Mouse (Mus musculus): ENCODE data around the gene Tspan12.
"Not testable (repeated sequence)": the region's sequence is repeated elsewhere in the genome, so short reads cannot be mapped to it uniquely, and the experiment has no call there.

Tspan12 gene

DNA sequence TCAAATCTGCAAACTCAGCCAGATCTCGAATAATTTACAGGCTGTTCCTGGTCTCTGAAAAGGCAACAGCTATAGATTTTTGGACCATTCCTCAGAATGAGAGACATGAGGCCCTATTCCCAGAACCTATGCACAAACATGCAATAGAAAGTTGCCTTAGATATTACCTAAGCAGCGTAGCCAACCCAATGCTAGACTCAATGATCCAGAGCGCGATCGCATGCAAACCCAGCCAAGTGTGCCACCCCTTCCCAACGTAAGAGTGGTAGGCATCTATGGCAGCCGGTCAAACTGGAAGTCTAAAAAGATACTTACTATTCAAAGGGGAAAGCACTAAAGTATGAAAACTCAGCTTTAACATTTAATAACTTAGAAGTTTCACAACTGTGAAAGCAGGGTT lies 28.6 kb downstream of the Tspan12 start:
- peak; percentile 19 for DNase-seq

DNA sequence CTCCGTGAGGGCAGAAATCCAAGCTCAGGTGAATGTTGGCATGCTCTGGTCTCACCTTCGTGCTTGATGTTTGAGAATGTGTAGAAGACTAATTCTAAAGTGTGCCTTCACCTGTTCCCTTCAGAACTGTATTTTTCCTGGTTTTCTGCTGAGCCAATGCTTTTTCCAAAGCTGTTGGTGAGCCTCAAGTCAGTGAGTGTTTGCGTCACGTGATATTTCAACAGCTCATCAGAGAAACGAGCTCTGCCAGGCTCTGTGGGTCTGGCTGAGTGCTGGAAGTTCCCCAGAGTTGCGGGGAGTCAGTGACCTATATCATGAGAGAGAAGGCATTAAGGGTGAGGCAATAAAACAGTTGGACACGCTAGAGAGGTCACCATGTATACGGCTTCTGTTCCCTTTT lies 29.0 kb downstream of the Tspan12 start:
- DNase-seq = peak; percentile 51

DNA sequence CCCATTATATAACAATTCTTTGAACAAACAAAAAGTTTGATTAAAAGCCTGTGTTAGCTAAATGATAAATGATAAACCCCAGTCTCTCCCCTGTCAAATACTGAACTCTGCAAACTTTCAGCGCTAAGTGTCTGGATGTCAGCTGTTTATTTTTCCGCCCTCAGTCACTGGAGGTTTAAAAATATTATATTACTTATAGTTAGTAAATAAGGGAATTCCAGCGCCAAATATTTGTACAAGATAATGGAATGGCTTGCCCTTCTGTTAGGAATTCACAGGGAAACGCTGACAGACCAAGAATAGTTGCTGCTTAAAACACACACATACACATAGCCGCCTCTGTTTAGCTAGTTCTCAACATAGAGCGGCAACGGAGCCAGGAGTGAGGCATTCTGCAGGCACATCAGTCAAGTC lies 29.6 kb downstream of the Tspan12 start:
- DNase-seq = no peak

DNA sequence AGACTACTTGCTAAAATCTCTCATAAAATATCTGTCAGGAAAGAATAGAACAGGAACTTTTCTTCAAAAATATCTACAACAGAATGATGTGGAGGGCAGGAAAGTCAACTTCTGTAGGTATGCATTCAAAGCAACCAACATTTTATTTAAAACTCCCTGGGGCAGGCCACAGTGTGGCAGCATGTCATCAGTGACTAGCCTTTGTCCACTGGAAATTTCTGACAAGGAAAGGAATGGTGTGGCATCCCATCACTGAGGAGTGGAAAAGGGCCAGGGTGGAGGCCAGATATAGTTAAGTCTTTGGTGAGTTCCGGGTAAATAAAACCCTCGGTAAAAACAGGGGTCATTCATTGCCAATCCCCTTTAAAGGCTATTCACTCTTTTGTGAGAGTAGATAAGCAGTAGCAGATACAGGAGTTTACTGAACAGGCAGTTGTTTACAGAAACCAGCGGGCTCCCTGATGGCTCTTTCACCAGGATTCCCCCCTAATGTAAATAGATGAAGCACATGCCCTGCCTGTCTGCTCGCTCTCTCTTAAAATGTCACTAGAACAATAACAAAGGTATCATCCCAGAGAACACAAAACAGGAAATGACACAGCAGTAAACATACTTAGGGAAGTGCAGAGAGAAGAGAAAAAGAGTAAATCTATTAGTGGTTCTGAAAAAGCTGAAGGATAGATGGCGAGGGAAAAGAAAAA lies 34.1 kb downstream of the Tspan12 start:
- DNase-seq = no peak

DNA sequence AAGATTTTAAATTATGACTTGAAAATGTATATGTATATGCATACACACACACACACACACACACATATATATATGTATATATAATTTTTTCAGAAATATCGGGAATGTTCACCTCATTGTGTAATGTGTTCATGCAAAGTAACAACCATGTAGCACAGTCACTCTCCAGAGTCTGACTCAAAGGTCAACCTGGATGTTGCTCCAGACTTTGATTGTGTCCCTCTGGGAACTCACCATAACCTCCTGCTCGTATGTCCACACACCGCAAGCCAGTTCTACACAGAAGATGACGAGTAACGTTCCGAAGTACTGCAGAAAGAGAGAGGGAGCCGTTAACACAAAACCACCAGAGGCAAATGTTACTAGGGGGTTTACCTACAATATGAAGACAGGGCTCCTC lies 46.3 kb downstream of the Tspan12 start:
- DNase-seq = no peak

DNA sequence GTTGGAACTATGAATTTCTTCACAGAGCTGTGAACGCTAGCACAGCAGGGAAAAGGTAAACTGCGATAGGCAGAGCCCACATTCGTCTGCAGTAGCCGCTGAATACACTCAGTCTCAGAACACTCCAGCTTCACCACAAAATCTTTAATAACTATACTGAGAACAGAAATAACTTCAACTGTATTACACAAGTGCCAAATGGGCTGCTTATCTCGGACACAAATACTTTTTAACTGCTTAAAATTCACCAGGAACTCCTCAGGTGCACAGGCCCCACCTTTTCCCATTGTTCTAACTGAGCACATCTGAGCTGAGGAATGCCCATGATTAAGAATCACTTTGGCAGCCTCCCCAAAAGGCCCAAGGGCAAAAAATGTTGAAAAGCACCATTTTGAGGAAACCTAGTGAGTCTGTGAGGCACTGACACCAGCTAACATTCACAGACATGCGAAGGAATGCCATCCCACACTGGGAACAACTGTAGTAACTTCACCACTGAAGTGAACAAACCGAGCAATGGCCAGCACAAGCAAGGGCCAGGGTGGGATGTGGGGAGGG lies 47.2 kb downstream of the Tspan12 start:
- DNase-seq = no peak

DNA sequence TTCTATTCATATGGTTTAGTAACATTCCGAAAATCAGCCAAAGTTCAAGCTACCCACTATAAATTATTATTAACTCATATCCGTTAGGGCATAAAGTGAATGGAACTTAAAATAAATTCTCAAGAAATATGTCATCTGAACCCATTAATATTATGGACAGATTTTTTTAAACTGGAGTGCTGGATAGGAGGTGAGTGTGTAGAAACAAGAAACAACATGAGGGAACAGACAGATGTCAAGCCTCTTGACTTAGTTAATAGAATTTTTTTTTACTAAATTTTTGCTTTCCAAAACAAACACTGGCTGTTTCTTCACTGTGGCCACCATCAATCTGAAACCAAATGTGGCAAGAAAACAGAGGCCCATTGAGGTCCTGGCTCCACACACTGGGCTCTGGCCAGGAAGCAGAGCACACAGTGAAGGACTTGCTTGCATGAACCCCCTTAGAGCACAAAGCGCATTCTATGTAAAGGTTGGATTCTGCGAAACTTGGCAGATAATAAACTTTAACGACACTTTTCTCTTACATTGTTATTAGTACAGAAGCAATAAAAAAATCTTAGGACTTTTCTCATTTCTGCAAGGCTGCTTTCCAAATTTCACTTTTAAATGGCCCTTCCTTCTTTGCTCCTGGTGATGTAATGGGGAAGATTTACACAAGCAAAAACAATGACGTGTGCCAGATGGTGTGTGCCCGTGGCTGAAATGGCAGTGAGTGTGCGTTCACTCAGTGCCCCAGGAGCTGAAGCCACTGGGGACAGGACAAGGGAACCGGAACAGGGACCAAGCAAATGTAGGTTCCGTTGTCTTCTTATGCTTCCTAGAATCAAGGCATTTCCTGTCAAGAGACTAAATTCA lies 48.6 kb downstream of the Tspan12 start:
- DNase-seq = peak; percentile 19

DNA sequence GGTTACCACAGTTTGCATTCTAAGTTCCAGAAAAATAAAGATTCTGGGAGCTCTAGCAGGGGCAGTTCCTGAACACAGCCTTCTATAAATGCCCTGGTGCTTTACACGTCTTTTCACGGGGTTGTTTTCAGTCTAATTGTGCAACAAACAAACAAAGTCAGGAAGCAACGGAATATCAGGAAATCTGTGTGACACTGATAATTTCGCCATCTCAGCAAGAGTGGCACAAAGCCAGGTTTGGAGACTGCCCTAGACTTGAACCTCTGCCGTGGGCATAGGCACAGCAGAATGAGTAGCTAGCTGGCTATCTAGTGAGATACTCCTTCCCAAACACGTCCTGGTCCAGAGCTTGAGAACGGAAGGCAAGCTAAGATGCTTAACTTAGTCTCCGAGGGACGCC lies 53.7 kb downstream of the Tspan12 start:
- DNase-seq = peak; percentile 69

DNA sequence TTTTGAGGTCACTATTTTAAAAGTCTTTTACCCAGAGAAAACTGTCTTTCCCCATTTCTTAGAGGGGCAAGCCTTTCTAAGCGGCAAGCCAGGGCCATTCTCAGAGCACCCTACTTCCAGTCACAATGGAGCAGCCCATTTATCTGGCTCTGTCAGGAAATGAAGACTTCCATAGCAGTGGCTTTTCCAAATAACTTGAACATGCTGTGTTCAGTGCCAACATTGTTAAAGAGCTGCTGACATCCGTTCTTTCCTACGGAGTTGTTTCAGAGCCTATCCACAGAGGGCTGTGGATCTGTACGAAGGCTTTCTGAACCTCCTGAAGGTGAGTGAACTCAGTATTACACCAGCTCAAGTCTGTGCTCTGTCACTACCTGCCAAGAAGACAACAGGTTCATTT lies 55.2 kb downstream of the Tspan12 start:
- DNase-seq = peak; percentile 14

DNA sequence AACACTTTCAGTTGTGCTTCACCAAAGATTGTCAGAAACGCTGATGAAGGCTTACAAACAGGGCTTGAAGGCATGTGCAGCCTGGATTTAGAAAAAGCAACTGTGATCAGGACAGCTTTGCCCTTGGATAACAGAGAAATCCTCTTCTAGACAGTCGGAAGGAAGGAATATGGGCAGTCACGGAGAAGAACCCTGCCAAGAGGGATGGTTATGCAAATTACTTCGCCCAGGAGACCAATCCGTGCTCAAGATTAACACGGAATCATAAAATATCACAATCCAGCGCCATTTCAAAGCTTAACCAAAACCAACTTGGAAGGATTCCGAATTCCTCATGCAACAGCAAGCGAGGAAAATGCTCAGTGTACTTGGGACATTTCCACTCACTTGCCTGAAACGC lies 55.9 kb downstream of the Tspan12 start:
- DNase-seq = no peak

DNA sequence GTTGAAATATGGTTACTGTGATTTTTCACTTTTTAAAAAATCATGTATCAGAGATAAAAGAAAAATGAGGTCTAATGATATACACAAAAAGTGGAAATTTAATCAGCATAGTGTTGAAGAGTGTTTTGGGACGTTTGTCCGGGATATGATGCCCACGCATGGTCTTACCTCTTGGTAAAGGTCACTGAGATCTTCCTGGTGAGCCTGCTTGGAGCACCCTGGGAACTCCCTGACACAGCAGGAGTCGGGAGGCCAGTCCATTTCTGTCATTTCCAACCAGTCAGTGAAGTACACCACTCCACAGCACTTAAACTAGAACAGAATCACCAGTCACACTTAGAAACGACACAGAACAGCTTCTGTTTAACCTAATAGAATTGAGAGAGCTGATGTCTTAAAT lies 56.9 kb downstream of the Tspan12 start:
- DNase-seq = no peak

DNA sequence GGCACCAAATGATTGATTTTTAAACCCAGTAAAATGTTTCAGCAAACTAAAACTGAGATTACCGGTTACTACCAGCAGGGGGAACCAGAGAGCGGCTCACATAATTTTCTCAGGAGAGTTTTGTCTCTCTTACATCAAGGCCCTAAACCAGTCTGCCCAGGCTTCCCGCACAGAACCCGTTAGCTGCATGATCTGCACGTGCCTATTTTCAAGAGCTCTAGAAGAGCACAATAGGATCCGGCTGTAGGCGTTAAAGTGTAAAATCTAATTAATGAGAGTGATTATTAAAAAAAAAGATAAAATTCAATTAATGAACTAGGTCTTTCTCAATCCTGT lies 57.3 kb downstream of the Tspan12 start:
- peak; percentile 80 for DNase-seq

DNA sequence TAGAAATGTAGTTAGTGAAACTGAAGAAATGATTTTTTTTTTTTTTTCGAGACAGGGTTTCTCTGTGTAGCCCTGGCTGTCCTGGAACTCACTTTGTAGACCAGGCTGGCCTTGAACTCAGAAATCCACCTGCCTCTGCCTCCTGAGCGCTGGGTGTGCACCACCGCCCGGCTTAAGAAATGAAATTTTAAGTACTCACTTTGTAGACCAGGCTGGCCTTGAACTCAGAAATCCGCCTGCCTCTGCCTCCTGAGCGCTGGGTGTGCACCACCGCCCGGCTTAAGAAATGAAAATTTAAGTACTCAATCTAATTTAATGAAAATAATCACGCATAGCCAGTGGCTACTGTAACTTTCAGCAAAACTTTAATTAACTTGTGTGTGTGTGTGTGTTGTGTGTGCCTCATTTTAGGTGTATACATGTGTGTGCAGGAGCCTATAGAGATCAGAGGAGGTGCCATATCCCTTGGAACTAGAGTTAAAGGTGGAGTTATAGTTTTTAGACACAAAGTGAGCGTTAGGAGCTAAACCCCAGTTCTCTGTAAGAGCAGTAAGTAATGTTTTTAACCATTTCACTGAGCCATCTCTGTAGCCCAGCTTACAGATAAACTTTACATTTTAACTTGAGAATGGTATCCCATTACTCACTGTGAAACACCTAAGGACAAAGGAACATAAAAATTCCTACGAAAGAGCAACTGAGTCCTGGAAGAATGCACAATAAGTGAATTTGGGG lies 57.8 kb downstream of the Tspan12 start:
- DNase-seq = no peak

DNA sequence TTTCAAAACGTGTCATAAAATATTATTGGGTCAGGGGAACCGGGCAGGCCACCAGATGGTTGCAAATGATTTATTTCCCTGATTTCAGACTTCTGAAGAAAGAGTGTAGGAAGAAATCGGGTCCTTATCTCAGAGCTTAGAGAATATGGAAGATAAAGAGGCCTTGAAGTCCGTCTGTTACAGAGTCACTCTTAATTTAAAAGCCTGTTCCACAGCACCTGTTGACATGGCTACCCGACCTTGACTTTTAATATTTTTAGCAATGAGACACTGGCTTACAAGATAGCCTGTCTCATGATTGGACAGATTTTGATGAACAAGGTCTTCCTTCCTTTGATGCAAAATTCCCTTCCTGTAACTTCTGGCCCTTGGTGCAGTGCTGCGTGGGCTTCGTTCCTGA lies 61.0 kb downstream of the Tspan12 start:
- DNase-seq = no peak

DNA sequence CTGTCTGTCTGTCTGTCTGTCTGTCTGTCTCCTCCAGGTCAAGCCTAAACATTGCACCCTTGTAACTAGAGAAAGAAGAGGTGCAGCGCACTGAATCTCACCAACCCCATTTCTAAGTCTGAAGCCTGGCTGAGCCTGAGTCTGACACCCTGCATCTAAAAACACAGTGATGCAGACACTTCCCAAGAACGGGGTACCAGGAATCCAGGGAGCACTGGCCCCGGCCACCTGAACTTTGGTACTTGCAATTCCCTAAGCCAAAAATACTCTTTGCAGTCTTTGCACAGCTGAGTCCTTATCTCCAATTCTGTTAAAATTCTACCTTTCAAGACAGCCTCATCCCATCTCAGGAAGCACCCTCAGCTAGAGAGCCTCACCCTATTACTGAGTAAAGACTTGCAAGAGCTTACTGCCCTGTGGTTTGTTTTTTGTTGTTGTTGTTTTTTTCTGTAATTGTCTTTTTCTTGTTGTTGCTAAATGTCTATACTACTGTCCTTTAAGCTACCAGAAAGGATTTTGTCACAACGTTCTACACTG lies 61.7 kb downstream of the Tspan12 start:
- no peak for DNase-seq

DNA sequence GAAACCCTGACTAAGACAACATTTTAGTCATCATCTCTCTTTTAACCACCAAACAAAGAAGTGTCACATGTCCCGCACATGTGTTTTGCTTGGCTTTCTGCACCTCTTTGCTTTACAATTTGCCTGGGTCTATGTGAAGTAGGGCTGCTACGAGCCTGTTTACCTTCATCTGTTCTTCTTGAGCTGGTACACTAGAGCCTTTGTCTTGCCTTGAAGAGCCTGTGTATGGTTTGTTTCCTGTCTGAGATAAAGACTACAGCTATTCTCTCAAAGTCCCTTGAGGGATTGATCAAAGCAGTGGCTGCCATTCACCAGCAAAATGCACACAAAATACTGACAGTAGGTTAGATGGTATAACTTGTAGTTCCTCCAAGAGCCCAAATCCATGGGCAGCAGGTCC lies 62.3 kb downstream of the Tspan12 start:
- DNase-seq = no peak

DNA sequence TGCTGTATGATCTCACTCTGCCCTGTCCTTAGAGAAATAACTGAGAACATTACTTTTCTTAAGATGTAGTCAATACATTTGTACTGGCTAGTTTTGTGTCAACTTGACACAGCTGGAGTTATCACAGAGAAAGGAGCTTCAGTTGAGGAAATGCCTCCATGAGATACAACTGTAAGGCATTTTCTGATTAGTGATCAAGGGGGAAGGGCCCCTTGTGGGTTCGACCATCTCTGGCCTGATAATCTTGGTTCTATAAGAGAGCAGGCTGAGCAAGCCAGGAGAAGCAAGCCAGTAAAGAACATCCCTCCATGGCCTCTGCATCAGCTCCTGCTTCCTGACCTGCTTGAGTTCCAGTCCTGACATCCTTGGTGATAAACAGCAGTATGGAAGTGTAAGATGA lies 62.7 kb downstream of the Tspan12 start:
- DNase-seq = not testable (repeated sequence)

DNA sequence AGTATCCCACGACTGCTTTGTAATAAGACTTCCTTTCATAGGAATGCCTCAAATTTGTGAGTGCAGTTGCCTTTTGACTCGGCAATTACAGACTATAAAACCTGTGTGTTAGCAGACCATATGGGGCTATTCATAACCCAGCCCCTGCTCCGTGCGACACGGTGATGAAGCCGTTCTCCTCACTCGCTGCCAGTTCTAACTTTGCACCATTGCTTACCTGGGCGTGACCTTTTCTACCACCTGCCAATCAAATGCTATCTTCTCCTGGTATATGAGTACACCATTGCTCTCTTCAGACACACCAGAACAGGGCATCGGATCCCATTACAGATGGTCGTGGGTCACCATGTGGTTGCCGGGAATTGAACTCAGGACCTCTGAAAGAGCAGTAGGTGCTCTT lies 64.6 kb downstream of the Tspan12 start:
- DNase-seq = no peak

DNA sequence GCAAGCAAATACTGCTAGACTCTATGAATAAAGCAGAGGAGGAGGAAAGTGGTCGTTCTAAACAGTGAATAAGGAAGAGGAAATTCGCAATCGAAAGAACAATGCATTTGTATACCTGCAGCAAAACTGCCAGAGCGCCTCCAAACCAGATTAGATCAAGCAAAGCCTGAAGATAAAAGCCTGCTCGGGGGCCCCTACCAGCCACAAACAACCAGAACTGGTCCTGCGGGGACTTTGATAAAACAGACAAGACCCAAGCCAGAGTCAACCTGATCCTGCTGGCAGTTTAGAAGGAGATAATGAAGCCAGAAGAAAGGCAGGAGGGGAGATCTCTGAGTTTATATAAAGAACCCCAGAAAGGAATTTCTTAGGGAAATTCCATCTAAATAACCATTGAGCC lies 65.0 kb downstream of the Tspan12 start:
- no peak for DNase-seq

DNA sequence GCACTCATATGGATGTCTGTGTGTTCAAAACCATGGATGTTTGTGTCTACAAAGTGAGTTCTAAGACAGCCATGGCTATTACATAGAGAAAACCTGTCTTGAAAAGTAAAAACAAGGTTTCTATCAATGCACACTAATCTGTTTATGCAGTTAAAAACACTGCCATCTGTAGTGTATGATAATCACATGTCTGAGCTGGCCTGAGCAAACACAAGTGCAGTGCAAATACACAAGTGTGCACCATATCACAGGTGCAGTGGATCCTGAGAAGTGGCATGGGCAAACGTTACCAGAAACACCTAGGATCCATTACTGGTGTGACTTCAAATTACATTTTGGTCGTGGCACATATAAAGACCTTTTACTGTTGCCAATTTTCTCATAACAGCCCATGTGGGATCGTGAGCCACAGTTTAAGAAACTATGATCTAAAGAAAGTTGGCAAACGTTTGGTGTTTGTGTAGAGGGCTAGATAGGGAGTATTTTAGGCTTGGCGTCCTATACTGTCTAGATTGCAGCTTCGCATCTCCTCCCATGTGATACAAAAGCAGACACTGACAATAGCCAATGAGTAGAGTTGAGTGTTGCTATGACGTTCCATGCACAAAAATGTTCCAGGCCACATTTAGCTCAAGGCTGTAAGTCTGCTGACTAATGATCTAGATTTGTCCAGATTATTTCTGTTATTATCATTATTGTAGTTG lies 78.0 kb downstream of the Tspan12 start:
- no peak for DNase-seq

DNA sequence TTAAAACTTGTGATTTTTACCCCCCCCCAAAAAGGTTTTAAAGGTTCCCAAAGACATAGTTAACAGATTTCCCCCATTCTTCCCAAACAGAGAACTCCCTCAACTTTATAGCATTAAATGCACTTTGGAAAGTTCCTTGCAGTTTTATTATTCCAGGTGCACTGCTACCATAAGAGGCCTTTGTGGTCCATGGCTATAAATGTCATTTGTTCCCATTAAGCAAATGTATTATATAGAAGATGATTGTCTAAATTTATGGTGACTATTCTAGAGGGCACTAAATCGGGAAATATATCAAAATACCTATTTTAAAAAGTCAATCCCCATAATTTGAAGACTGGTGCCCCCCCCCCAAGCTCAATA lies 82.9 kb downstream of the Tspan12 start:
- DNase-seq = no peak

DNA sequence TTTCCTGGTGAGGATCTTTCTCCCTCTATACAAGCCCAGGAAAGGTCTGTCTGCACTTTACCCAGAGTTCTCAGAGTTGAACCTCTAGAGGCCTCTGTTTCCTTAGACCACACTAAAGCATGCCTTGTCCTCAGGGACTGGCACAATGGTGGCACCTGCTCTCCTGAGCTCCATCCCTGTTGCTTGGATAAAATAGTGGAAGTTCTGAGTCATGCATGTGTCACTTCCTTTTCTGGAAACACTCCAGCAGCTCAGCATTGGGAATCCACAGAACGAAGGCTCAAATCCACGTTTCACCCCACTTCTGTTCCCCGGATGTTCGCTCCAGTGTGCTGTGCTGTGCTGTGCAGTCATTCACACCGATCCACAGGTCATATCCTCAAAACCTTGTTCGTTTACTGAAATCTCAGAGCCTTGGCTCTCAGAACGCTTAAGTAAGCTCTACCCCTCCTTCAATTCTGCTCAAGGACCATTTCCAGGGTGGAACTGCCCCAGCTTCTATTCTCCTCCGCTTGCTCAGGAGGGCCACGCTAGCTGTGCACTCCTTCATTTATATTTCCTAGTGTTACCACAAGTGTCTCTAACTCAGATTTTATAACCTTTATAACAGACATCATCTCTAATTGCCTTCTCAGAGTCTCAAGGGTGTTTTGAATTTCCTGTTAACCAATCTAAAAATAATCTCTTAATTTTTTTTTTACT lies 83.4 kb downstream of the Tspan12 start:
- peak; percentile 31 for DNase-seq
